Mouse (Mus musculus): Measurements from ENCODE around the gene Slc37a4. TPM values are rescaled to one million over a fixed set of nuclear protein-coding genes. Genes with fewer than 3 reads are reported as not detected.
A peak's percentile ranks its signal among the peaks of the same experiment; 100 is the strongest.

Gene Slc37a4
- polyA plus RNA-seq, 1 experiment from 2014 or later: 10.8 TPM

GRCm38 (mm10) chr9:44410647-44411336 lies 14.1 kb downstream of the Slc37a4 start:
- H3K4me3 ChIP-seq (ENCODE audit: low read depth, low read length): no peak overlapping the region
- H3K4me1 ChIP-seq (ENCODE audit: control insufficient read depth, insufficient read depth, low read length): no peaks in the 10 kb centered on the region
- H3K27me3 ChIP-seq (ENCODE audit: control insufficient read depth, insufficient read depth, low read length): no peaks in the 10 kb centered on the region
- no peak for ATAC-seq (replicated peaks; ENCODE audit: insufficient number of reproducible peaks, low FRiP score, low TSS enrichment, low read depth)
- no peaks in the 10 kb centered on the region for H3K9me3 ChIP-seq (replicated peaks; ENCODE audit: control insufficient read depth, low read length)
- no peak overlapping the region for H3K9ac ChIP-seq (replicated peaks; ENCODE audit: low read length)
- no peak overlapping the region for H3K4me2 ChIP-seq (ENCODE audit: low read depth, low read length)
- H3K27ac ChIP-seq (replicated peaks; ENCODE audit: low read depth, low read length): no peak overlapping the region
- WGBS: 88% methylated on average over 2 of the region's 2 CpGs
- H3K36me3 ChIP-seq (replicated peaks; ENCODE audit: control insufficient read depth, insufficient read depth, low read depth, low read length): peaks cover 6% of the 10 kb centered on the region; the same call in 1 of the 2 replicates
- no peak for DNase-seq (ENCODE audit: low spot score)

GRCm38 (mm10) chr9:44411601-44412130 lies 15.0 kb downstream of the Slc37a4 start:
- H3K27ac ChIP-seq (replicated peaks; ENCODE audit: low read depth, low read length): no peak overlapping the region
- H3K36me3 ChIP-seq (replicated peaks; ENCODE audit: control insufficient read depth, insufficient read depth, low read depth, low read length): peaks cover 6% of the 10 kb centered on the region; the same call in 1 of the 2 replicates
- H3K9ac ChIP-seq (replicated peaks; ENCODE audit: low read length): no peak overlapping the region
- H3K27me3 ChIP-seq (ENCODE audit: control insufficient read depth, insufficient read depth, low read length): no peaks in the 10 kb centered on the region
- H3K4me2 ChIP-seq (ENCODE audit: low read depth, low read length): no peak overlapping the region
- no peaks in the 10 kb centered on the region for H3K4me1 ChIP-seq (ENCODE audit: control insufficient read depth, insufficient read depth, low read length)
- ATAC-seq (replicated peaks; ENCODE audit: insufficient number of reproducible peaks, low FRiP score, low TSS enrichment, low read depth): no peak
- no peak for DNase-seq (ENCODE audit: low spot score)
- H3K4me3 ChIP-seq (ENCODE audit: low read depth, low read length): no peak overlapping the region
- no peaks in the 10 kb centered on the region for H3K9me3 ChIP-seq (replicated peaks; ENCODE audit: control insufficient read depth, low read length)
- WGBS: 86% methylated on average over 1 of the region's 1 CpGs

- H3K4me1 ChIP-seq (ENCODE audit: control insufficient read depth, insufficient read depth, low read length): no peaks in the 10 kb centered on the region
- H3K4me3 ChIP-seq (ENCODE audit: low read depth, low read length): no peak overlapping the region
- 76% methylated on average over 4 of the region's 4 CpGs for WGBS
- no peak for DNase-seq (ENCODE audit: low spot score)
- H3K9me3 ChIP-seq (replicated peaks; ENCODE audit: control insufficient read depth, low read length): no peaks in the 10 kb centered on the region
- H3K4me2 ChIP-seq (ENCODE audit: low read depth, low read length): no peak overlapping the region
- H3K27ac ChIP-seq (replicated peaks; ENCODE audit: low read depth, low read length): no peak overlapping the region
- no peaks in the 10 kb centered on the region for H3K27me3 ChIP-seq (ENCODE audit: control insufficient read depth, insufficient read depth, low read length)
- H3K9ac ChIP-seq (replicated peaks; ENCODE audit: low read length): no peak overlapping the region
- peaks cover 6% of the 10 kb centered on the region; the same call in 1 of the 2 replicates for H3K36me3 ChIP-seq (replicated peaks; ENCODE audit: control insufficient read depth, insufficient read depth, low read depth, low read length)
- no peak for ATAC-seq (replicated peaks; ENCODE audit: insufficient number of reproducible peaks, low FRiP score, low TSS enrichment, low read depth)
These were observed 15.7 kb downstream of the Slc37a4 start for GRCm38 (mm10) chr9:44412306-44412705.

- Histone ChIP-seq H3K27ac (replicated peaks; ENCODE audit: low read depth, low read length) (no peak overlapping the region), H3K4me1 (ENCODE audit: control insufficient read depth, insufficient read depth, low read length) (no peaks in the 10 kb centered on the region), H3K36me3 (replicated peaks; ENCODE audit: control insufficient read depth, insufficient read depth, low read depth, low read length) (peaks cover 6% of the 10 kb centered on the region; the same call in 1 of the 2 replicates), H3K9me3 (replicated peaks; ENCODE audit: control insufficient read depth, low read length) (no peaks in the 10 kb centered on the region), H3K4me2 (ENCODE audit: low read depth, low read length) (no peak overlapping the region), H3K9ac (replicated peaks; ENCODE audit: low read length) (no peak overlapping the region), H3K27me3 (ENCODE audit: control insufficient read depth, insufficient read depth, low read length) (no peaks in the 10 kb centered on the region), H3K4me3 (ENCODE audit: low read depth, low read length) (no peak overlapping the region)
- WGBS: 82% methylated on average over 2 of the region's 2 CpGs
- no peak for ATAC-seq (replicated peaks; ENCODE audit: insufficient number of reproducible peaks, low FRiP score, low TSS enrichment, low read depth)
- DNase-seq (ENCODE audit: low spot score): no peak
These were observed 16.1 kb downstream of the Slc37a4 start for GRCm38 (mm10) chr9:44412781-44413180.

GRCm38 (mm10) chr9:44417156-44417891 lies 20.7 kb downstream of the Slc37a4 start:
- ATAC-seq (replicated peaks; ENCODE audit: insufficient number of reproducible peaks, low FRiP score, low TSS enrichment, low read depth) (peak; percentile 48; the same call in 1 of the 2 replicates), DNase-seq (ENCODE audit: low spot score) (no peak)
- peak overlapping the region; percentile 74 for H3K9ac ChIP-seq (replicated peaks; ENCODE audit: low read length)
- peak overlapping the region; percentile 84 for H3K4me3 ChIP-seq (ENCODE audit: low read depth, low read length)
- WGBS: 8% methylated on average over 26 of the region's 26 CpGs
- H3K4me1 ChIP-seq (ENCODE audit: control insufficient read depth, insufficient read depth, low read length): no peaks in the 10 kb centered on the region
- H3K4me2 ChIP-seq (ENCODE audit: low read depth, low read length): peak overlapping the region; percentile 93
- H3K27me3 ChIP-seq (ENCODE audit: control insufficient read depth, insufficient read depth, low read length): no peaks in the 10 kb centered on the region
- H3K36me3 ChIP-seq (replicated peaks; ENCODE audit: control insufficient read depth, insufficient read depth, low read depth, low read length): no peaks in the 10 kb centered on the region; the same call in 1 of the 2 replicates
- no peaks in the 10 kb centered on the region for H3K9me3 ChIP-seq (replicated peaks; ENCODE audit: control insufficient read depth, low read length)
- H3K27ac ChIP-seq (replicated peaks; ENCODE audit: low read depth, low read length): 0 out of 2 replicates have a peak overlapping the region, but pooled peaks have one; percentile 20

- 1% methylated on average over 38 of the region's 38 CpGs for WGBS
- Histone ChIP-seq H3K27ac (replicated peaks; ENCODE audit: low read depth, low read length) (peak overlapping the region; percentile 48; the same call in 1 of the 2 replicates), H3K27me3 (ENCODE audit: control insufficient read depth, insufficient read depth, low read length) (no peaks in the 10 kb centered on the region), H3K9ac (replicated peaks; ENCODE audit: low read length) (peak overlapping the region; percentile 74), H3K9me3 (replicated peaks; ENCODE audit: control insufficient read depth, low read length) (no peaks in the 10 kb centered on the region), H3K4me1 (ENCODE audit: control insufficient read depth, insufficient read depth, low read length) (no peaks in the 10 kb centered on the region), H3K36me3 (replicated peaks; ENCODE audit: control insufficient read depth, insufficient read depth, low read depth, low read length) (no peaks in the 10 kb centered on the region; the same call in 1 of the 2 replicates), H3K4me3 (ENCODE audit: low read depth, low read length) (peak overlapping the region; percentile 84), H3K4me2 (ENCODE audit: low read depth, low read length) (peak overlapping the region; percentile 93)
- peak; percentile 96 for DNase-seq (ENCODE audit: low spot score)
- peak; percentile 73 for ATAC-seq (replicated peaks; ENCODE audit: insufficient number of reproducible peaks, low FRiP score, low TSS enrichment, low read depth)
These were observed 21.3 kb downstream of the Slc37a4 start for GRCm38 (mm10) chr9:44417892-44418363.

GRCm38 (mm10) chr9:44418519-44419385 lies 22.1 kb downstream of the Slc37a4 start, which contains the start of gene Ccdc84:
Ccdc84 (minus strand) TSS chr9:44418569.
- DNase-seq (ENCODE audit: low spot score) (no peak), ATAC-seq (replicated peaks; ENCODE audit: insufficient number of reproducible peaks, low FRiP score, low TSS enrichment, low read depth) (no peak)
- peak within 1 kb of the TSS; percentile 84 for H3K4me3 ChIP-seq (ENCODE audit: low read depth, low read length)
- 80% methylated on average over 14 of the region's 14 CpGs for WGBS
- peak within 1 kb of the TSS; percentile 48; the same call in 1 of the 2 replicates for H3K27ac ChIP-seq (replicated peaks; ENCODE audit: low read depth, low read length)
- H3K4me1 ChIP-seq (ENCODE audit: control insufficient read depth, insufficient read depth, low read length): no peaks in the 10 kb centered on the region
- no peaks in the 10 kb centered on the region for H3K9me3 ChIP-seq (replicated peaks; ENCODE audit: control insufficient read depth, low read length)
- H3K36me3 ChIP-seq (replicated peaks; ENCODE audit: control insufficient read depth, insufficient read depth, low read depth, low read length): no peaks in the 10 kb centered on the region; the same call in 1 of the 2 replicates
- H3K27me3 ChIP-seq (ENCODE audit: control insufficient read depth, insufficient read depth, low read length): no peaks in the 10 kb centered on the region
- H3K4me2 ChIP-seq (ENCODE audit: low read depth, low read length): peak within 1 kb of the TSS; percentile 93
- H3K9ac ChIP-seq (replicated peaks; ENCODE audit: low read length): peak within 1 kb of the TSS; percentile 74

Measured in embryonic facial prominence, embryonic 11.5 days (tissue).